Mouse (Mus musculus) midbrain, embryonic 15.5 days (tissue): ENCODE data around the gene Camkmt. TPM values are rescaled to one million over a fixed set of nuclear protein-coding genes. Genes with fewer than 3 reads are reported as not detected.
A peak's percentile ranks its signal among the peaks of the same experiment; 100 is the strongest.

Experiments used
- ATAC-seq: fragments of 200-750 bp; cut with Nextera tagmentation; replicated peaks from 2 replicates; pipeline ENCODE4 v1.8.0; 2017; ENCODE audit warnings: moderate TSS enrichment
- H3K27ac ChIP-seq: fragments of 300-500 bp; sonication (generic); 2 replicates; pipeline ENCODE4 v1.5.1; 2015; ENCODE audit warnings: mild to moderate bottlenecking, inconsistent platforms
- H3K27me3 ChIP-seq: fragments of 300-500 bp; sonication (generic); replicated peaks from 2 replicates; pipeline ENCODE4 v1.6.1; 2015; ENCODE audit warnings: inconsistent platforms
- H3K36me3 ChIP-seq: fragments of 300-500 bp; sonication (generic); replicated peaks from 2 replicates; pipeline ENCODE4 v1.6.1; 2015; ENCODE audit warnings: inconsistent platforms
- H3K4me1 ChIP-seq: fragments of 300-500 bp; sonication (generic); 2 replicates; pipeline ENCODE4 v1.6.1; 2015; ENCODE audit warnings: inconsistent platforms
- H3K4me2 ChIP-seq: fragments of 300-500 bp; sonication (generic); 2 replicates; pipeline ENCODE4 v1.6.1; 2015; ENCODE audit warnings: inconsistent platforms, mild to moderate bottlenecking, moderate library complexity
- H3K4me3 ChIP-seq: fragments of 300-500 bp; sonication (generic); 2 replicates; pipeline ENCODE4 v1.5.1; 2015; ENCODE audit warnings: mild to moderate bottlenecking, inconsistent platforms
- H3K9ac ChIP-seq: fragments of 300-500 bp; sonication (generic); 2 replicates; pipeline ENCODE4 v1.6.1; 2015; ENCODE audit warnings: mild to moderate bottlenecking, inconsistent platforms
- H3K9me3 ChIP-seq: fragments of 300-500 bp; sonication (generic); 2 replicates; pipeline ENCODE4 v1.6.1; 2016; ENCODE audit warnings: inconsistent platforms
- WGBS: fragments of 180-500 bp; shearing (Covaris S2); methylation state at CpG from one replicate; pipeline ENCODE4 v1.1.7; 2015; ENCODE audit warnings: mixed read lengths; 5-methylcytosine and 5-hydroxymethylcytosine counted together
- polyA plus RNA-seq: library from polyadenylated mRNA; unstranded; fragments of >200 nt; fragmentation: Nextera tagmentation; extraction: Ambion mirVana; gene quantifications from 2 replicates; pipeline ENCODE4 v1.2.1, GENCODE M21; 2015

Gene Camkmt
- polyA plus RNA-seq, 1 experiment from 2014 or later = 24.1 TPM

DNA sequence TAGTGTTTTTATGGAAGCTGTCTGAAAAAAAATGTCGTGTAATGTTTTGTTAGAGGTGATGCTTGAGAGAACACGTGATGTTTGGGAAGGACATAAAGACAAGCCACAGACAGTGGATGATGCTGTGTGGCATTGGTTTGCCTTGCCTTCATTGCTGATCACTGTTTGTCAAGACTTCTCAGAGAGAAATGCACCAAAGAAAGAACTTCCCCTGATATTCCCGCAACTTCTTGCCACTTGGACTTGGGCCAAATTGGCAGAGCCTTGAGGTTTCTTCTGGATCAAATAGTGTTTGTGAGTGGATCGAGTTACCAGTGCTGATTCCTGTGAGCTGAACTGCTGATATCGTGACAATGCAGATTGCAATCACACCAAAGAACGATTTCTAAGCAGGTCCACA, 405.5 kb downstream of the Camkmt start:
- no peak overlapping the region for H3K4me2 ChIP-seq
- H3K27ac ChIP-seq = no peak overlapping the region
- no peak overlapping the region for H3K4me3 ChIP-seq
- no peak overlapping the region for H3K9ac ChIP-seq
- H3K36me3 ChIP-seq = no peaks in the 10 kb centered on the region
- WGBS = 92% methylated on average over 6 of the region's 6 CpGs
- H3K9me3 ChIP-seq = peaks cover 6% of the 10 kb centered on the region; the same call in 1 of the 2 replicates
- H3K4me1 ChIP-seq = no peaks in the 10 kb centered on the region
- peaks cover 36% of the 10 kb centered on the region for H3K27me3 ChIP-seq
- ATAC-seq = no peak

DNA sequence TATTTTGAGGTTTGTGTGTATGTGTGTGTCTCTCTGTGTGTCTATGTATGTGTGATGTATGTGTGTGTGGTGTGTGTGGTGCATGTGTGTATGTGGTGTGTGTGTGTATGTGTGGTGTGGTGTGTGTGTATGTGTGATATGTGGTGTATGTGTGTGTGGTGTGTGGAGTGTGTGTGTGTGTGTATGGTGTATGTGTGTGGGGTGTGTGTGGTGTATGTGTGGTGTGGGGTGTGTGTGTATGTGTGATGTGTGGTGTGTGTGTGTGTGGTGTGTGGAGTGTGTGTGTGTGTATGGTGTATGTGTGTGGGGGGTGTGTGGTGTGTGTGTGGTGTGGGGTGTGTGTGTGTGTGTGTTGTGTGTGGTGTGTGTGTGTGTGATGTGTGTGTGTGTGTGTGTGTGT, 414.5 kb downstream of the Camkmt start:
- Histone ChIP-seq H3K36me3 (no peaks in the 10 kb centered on the region), H3K27ac (no peak overlapping the region), H3K4me2 (no peak overlapping the region), H3K27me3 (0 out of 2 replicates have a peak, but pooled peaks cover 1% of the 10 kb centered on the region), H3K4me1 (peaks cover 3% of the 10 kb centered on the region; the same call in 1 of the 2 replicates), H3K9me3 (no peaks in the 10 kb centered on the region), H3K4me3 (no peak overlapping the region), H3K9ac (no peak overlapping the region)
- ATAC-seq = no peak

DNA sequence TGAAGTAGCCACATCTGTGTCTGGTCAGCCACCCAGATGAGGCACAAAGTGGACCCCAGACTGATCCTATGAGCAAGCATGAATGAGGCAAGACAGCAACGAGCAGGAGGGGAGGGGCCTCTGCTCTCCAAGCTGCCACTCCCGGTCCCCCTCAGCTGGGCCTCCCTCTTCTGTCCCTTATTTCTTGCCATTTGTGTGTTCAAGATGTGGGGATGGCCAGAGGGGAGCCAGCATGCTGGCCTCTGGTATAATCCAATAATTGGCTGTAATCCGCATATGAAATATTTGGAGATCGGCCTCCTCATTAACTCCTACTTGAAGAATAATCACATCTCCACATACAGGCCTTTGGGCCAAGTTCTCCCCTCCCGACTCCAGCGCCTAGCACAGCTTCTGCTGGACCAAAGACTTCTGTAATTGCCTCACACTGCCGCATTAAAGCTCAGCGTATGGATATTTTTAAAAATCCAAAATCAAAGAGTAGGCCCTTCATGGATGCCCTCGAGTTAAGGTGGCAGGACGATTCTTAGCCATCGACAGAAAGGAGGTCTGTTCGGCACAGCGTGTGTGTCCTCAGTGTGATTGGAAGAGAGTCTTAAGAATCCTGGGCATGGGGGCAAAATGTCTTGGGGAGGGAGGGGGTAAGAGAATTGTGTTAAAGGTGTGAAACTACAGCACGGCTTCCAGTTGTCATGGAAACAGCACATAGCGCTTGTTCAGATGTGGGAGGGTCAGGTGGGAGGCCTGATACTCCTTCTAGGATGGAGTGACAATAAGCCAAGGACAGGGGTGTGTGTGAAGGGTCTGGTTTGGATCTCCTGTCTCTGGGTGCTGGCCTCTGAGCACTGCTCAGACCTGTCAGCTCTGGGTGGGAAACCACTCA, 416.1 kb downstream of the Camkmt start:
- Histone ChIP-seq H3K9ac (no peak overlapping the region), H3K4me3 (no peak overlapping the region), H3K4me1 (peaks cover 3% of the 10 kb centered on the region; the same call in 1 of the 2 replicates), H3K36me3 (no peaks in the 10 kb centered on the region), H3K9me3 (no peaks in the 10 kb centered on the region), H3K27me3 (0 out of 2 replicates have a peak, but pooled peaks cover 3% of the 10 kb centered on the region), H3K27ac (no peak overlapping the region), H3K4me2 (no peak overlapping the region)
- ATAC-seq = peak; percentile 65
- WGBS = 57% methylated on average over 15 of the region's 15 CpGs

DNA sequence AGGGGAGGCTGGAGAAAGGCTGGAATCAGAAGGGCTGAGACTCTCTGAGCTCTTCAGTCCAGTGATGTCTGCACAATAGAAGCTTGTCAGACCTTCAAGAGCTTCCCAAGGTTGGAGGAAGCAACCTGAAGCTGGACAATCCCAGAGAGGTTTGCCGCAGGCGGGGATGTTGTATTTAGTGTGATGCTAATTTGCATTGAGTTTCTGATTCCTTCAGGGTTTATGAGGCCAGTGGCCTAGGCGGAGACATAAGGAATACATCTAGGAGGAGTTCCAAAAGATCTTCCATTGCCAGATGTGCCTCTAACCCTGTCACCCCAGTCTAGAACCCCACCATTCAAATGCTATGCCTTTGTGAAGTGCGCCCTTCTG, 416.7 kb downstream of the Camkmt start:
- 77% methylated on average over 4 of the region's 4 CpGs for WGBS
- Histone ChIP-seq H3K4me1 (peaks cover 3% of the 10 kb centered on the region; the same call in 1 of the 2 replicates), H3K36me3 (no peaks in the 10 kb centered on the region), H3K27ac (no peak overlapping the region), H3K27me3 (0 out of 2 replicates have a peak, but pooled peaks cover 3% of the 10 kb centered on the region), H3K9me3 (no peaks in the 10 kb centered on the region), H3K4me2 (no peak overlapping the region), H3K9ac (no peak overlapping the region), H3K4me3 (no peak overlapping the region)
- ATAC-seq = no peak

Other genes with a start within 250 kb of the Camkmt start
- 91.7 and 95.1 TPM in 2 replicates for gene Ppm1b, start 133.8 kb upstream of the Camkmt start, polyA plus RNA-seq
- gene Slc3a1, start 62.2 kb upstream of the Camkmt start, polyA plus RNA-seq = 0.13 and 0.48 TPM in 2 replicates
- gene Prepl, start 311 bp upstream of the Camkmt start, polyA plus RNA-seq = 106 and 118 TPM in 2 replicates